Mouse (Mus musculus) liver, embryonic 16.5 days (tissue): ENCODE results near the gene Cox16. TPM values are rescaled to one million over a fixed set of nuclear protein-coding genes. Genes with fewer than 3 reads are reported as not detected.
"Not testable (repeated sequence)": the region's sequence is repeated elsewhere in the genome, so short reads cannot be mapped to it uniquely, and the experiment has no call there.

Source experiments
- ATAC-seq: fragments of 200-750 bp; cut with Nextera tagmentation; 2 replicates; pipeline ENCODE4 v1.8.0; 2017; ENCODE audit warnings: low read depth, mild to moderate bottlenecking, moderate number of reproducible peaks, moderate library complexity
- H3K27ac ChIP-seq: fragments of 300-500 bp; sonication (generic); 2 replicates; pipeline ENCODE4 v1.5.1; 2014; ENCODE audit warnings: mild to moderate bottlenecking, low read length
- H3K27me3 ChIP-seq: fragments of 300-500 bp; sonication (generic); 2 replicates; pipeline ENCODE4 v1.6.1; 2014; ENCODE audit warnings: low read depth, low read length, mixed read lengths; ENCODE audit not compliant: control insufficient read depth, insufficient read depth
- H3K36me3 ChIP-seq: fragments of 300-500 bp; sonication (generic); 2 replicates; pipeline ENCODE4 v1.6.1; 2014; ENCODE audit warnings: mild to moderate bottlenecking; ENCODE audit not compliant: control insufficient read depth, insufficient read depth
- H3K4me1 ChIP-seq: fragments of 300-500 bp; sonication (generic); 2 replicates; pipeline ENCODE4 v1.6.1; 2014; ENCODE audit warnings: low read depth, low read length, mixed read lengths; ENCODE audit not compliant: control insufficient read depth
- H3K4me2 ChIP-seq: fragments of 300-500 bp; sonication (generic); 2 replicates; pipeline ENCODE4 v1.6.1; 2014; ENCODE audit warnings: low read depth, low read length, mixed read lengths
- H3K4me3 ChIP-seq: fragments of 300-500 bp; sonication (generic); 2 replicates; pipeline ENCODE4 v1.5.1; 2014; ENCODE audit warnings: low read depth, mild to moderate bottlenecking, low read length
- H3K9ac ChIP-seq: fragments of 300-500 bp; sonication (generic); 2 replicates; pipeline ENCODE4 v1.6.1; 2014; ENCODE audit warnings: low read depth, low read length
- H3K9me3 ChIP-seq: fragments of 300-500 bp; sonication (generic); replicated peaks from 2 replicates; pipeline ENCODE4 v1.6.1; 2016; ENCODE audit warnings: low read length; ENCODE audit not compliant: control insufficient read depth
- WGBS: fragments of 180-500 bp; shearing (Covaris S2); extraction: QIAGEN DNeasy Blood & Tissue Kit; methylation state at CpG from one replicate; pipeline ENCODE4 v1.1.7; 2014; ENCODE audit not compliant: insufficient replicate concordance; 5-methylcytosine and 5-hydroxymethylcytosine counted together
- polyA plus RNA-seq: library from polyadenylated mRNA; unstranded; fragments of >200 nt; fragmentation: Nextera tagmentation; extraction: Ambion mirVana; gene quantifications from 2 replicates; pipeline ENCODE4 v1.2.1, GENCODE M21; 2015

The Cox16 gene
- 59.0 and 65.5 TPM in 2 replicates for polyA plus RNA-seq

DNA sequence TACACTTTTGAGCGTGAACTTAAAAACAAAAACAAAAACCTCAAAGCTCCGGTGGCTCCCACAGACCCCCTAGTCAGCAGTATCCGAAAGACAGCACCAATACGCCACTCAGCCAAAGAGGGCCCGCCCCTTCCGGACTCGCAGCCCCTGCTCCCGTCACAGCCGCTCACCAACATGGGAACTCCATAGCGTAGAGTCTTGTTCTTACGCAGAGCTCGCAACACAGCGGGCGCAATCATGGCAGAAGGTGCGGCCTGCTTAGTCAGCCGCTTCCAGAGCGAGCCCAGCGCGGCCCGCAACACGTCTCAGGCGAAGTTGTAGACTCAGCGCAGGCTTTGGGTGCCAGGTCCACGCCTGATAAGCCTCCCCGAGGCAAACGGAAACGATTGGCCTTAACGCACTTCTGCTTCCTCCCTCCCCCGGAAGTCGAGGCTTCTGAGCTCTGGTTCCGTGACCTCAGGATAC is at the start of gene Cox16:
Gene Cox16 (minus strand): TSS at position 401 of the 465 bp plus-strand sequence.
- Histone ChIP-seq H3K27me3 (no peaks in the 10 kb centered on the region), H3K4me1 (peaks cover 3% of the 10 kb centered on the region; the same call in 1 of the 2 replicates), H3K27ac (peak within 1 kb of the TSS; percentile 94), H3K4me2 (peak within 1 kb of the TSS; percentile 67), H3K36me3 (no peaks in the 10 kb centered on the region), H3K9ac (peak within 1 kb of the TSS; percentile 66), H3K9me3 (no peaks in the 10 kb centered on the region), H3K4me3 (peak within 1 kb of the TSS; percentile 73)
- 0% methylated on average over 31 of the region's 31 CpGs for WGBS
- peak; percentile 91 for ATAC-seq

DNA sequence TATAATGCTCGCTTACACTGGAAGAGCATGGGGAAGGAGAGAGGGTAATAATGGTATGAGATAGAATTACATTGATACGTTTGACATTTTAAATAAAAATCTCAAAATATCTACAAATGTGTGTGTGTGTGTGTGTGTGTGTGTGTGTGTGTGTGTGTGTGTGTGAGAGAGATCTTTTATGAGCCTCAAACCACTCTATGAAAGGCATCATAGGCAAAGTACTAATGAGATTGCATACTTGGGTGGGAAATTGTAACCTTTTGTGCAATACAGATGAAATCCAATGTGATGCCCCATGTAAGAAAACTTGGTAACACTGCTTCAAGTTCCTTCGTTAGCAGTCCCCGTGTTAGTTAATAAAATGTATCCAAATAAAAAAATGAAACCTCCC is 48.1 kb upstream of the Cox16 start:
- ATAC-seq, result no peak
- 31% methylated on average over 4 of the region's 4 CpGs for WGBS
- peaks cover 2% of the 10 kb centered on the region; the same call in 1 of the 2 replicates for H3K4me1 ChIP-seq
- no peaks in the 10 kb centered on the region for H3K27me3 ChIP-seq
- peak overlapping the region; percentile 64 for H3K4me2 ChIP-seq
- peak overlapping the region; percentile 79 for H3K9ac ChIP-seq
- no peak overlapping the region for H3K27ac ChIP-seq
- H3K4me3 ChIP-seq, result peak overlapping the region; percentile 81
- H3K36me3 ChIP-seq, result no peaks in the 10 kb centered on the region
- H3K9me3 ChIP-seq, result no peaks in the 10 kb centered on the region

DNA sequence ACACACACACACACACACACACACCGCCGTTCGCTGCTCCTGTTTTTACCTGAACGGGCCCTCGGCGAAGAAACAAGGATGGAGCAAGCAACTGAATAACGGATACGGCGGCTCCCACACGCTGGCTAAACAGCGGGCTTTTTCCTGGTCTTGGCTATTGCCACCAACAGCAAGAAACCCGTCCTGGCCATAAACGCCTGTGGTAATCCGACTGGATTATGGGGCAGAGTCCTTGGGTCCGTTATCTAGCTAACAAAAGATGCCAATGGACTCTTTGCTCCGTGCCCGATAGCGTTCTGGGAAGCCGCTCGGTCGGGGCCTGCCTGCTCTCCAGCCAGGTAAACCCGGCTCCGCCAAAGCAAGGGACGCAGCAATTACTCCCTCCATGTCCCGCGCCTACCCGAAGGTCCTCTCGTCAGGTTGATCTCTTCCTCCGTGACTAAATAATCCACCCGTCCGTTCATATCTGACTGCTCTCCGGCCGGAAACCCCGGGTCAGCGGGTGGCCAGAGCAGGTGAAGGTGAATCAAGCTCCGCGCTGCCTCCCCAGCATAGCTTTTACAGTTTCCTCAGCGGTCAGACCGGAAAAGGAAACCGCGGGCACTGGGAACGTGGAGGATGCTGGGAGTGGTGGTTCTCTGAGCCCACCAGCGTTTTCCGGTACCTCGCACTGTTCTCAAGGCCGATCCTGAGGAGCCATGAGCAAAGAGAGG is 47.5 kb upstream of the Cox16 start, which contains the start of the genes Gm20498 and Synj2bp:
Gene Gm20498 (minus strand): TSS at position 590 of the 713 bp plus-strand sequence.
Gene Synj2bp (minus strand): TSS at position 596 of the 713 bp plus-strand sequence.
- Histone ChIP-seq H3K27me3 (no peaks in the 10 kb centered on the region), H3K27ac (peak within 1 kb of the TSS; percentile 76), H3K4me3 (peak within 1 kb of the TSS; percentile 81), H3K9me3 (no peaks in the 10 kb centered on the region), H3K4me2 (peak within 1 kb of the TSS; percentile 64), H3K4me1 (peaks cover 2% of the 10 kb centered on the region; the same call in 1 of the 2 replicates), H3K9ac (peak within 1 kb of the TSS; percentile 79), H3K36me3 (no peaks in the 10 kb centered on the region)
- peak; percentile 89 for ATAC-seq
- under 1% methylated on average over 46 of the region's 46 CpGs for WGBS

DNA sequence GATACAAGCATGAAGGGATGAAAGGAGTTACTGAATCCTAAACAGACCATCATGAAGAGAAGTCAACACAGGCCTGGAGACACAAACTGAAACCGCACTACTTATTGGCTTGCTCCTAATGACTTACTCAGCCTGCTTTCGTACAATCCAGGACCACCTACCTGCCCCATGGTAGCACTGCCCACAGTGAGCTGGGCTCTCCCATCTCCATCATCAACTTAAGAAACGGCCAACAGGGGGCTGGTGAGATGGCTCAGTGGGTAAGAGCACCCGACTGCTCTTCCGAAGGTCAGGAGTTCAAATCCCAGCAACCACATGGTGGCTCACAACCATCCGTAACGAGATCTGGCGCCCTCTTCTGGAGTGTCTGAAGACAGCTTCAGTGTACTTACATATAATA is 45.7 kb upstream of the Cox16 start:
- not testable (repeated sequence) for H3K4me3 ChIP-seq, H3K4me1 ChIP-seq, H3K4me2 ChIP-seq, H3K27me3 ChIP-seq, ATAC-seq, H3K27ac ChIP-seq, H3K36me3 ChIP-seq, H3K9ac ChIP-seq, H3K9me3 ChIP-seq
- WGBS, result 74% methylated on average over 5 of the region's 8 CpGs

DNA sequence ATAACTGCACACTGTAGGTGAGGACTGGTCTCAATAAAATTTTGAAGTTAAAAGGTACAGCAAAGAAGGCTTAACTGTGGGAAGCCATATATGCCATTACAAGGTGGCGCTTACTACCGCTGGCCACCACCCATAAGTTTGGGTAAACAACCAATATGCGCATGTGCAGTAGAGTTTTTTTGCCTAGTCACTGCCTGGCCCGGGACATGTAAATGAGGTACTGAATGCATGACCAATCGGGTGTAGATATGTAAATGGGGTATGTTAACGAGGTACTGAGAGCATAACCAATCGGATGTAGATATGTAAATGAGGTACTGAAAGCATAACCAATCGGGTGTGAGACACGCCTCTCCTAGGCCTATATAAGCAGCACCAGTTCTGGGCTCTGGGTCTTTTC is 12.0 kb upstream of the Cox16 start:
- H3K4me1 ChIP-seq, ATAC-seq, H3K36me3 ChIP-seq, H3K27me3 ChIP-seq, H3K9ac ChIP-seq, H3K4me3 ChIP-seq, H3K9me3 ChIP-seq, H3K4me2 ChIP-seq, H3K27ac ChIP-seq: not testable (repeated sequence)
- 81% methylated on average over 9 of the region's 9 CpGs for WGBS

DNA sequence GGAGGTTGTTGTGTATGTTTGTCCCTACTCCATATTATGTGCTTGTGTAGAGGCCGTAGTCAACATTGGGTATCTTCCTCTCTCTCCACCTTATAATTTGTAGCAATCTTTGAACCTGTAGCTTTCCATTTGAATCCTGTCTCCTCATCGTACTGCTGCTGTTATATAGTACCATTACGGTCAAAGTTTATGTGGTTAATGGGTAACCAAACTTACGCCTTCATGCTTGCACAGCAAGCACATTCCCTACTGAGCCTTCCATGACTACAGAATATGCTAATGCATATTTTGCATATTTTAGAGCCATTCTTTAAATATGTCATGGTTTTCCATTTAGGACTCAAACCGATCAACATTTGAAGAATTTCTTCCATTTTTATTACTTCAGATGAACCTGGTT is 5.6 kb upstream of the Cox16 start:
- H3K9me3 ChIP-seq, result no peaks in the 10 kb centered on the region
- H3K27me3 ChIP-seq, result no peaks in the 10 kb centered on the region
- H3K4me2 ChIP-seq, result no peak overlapping the region
- no peaks in the 10 kb centered on the region; the same call in 1 of the 2 replicates for H3K36me3 ChIP-seq
- WGBS, result 73% methylated on average over 5 of the region's 5 CpGs
- H3K4me3 ChIP-seq, result no peak overlapping the region
- no peak overlapping the region for H3K27ac ChIP-seq
- H3K9ac ChIP-seq, result no peak overlapping the region
- H3K4me1 ChIP-seq, result no peaks in the 10 kb centered on the region
- ATAC-seq, result no peak

DNA sequence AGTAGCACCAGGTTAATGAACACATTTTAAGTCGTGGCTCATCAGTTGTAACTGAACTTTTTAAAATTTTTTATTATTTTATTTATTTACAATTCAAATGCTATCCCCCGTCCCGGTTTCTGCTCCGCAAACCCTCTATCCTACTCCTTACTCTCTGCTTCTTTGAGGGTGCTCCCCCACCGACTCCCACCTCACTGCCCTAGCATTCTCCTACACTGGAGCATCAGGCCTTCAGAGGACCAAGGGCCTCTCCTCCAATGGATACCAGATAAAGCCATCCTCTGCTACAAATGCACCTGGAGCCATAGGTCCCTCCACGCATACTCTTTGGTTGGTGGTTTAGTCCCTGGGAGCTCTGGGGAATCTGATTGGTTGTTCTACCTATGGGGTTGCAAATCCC is 384 bp upstream of the Cox16 start:
- Histone ChIP-seq H3K4me1 (peaks cover 3% of the 10 kb centered on the region; the same call in 1 of the 2 replicates), H3K4me3 (peak overlapping the region; percentile 73), H3K36me3 (no peaks in the 10 kb centered on the region), H3K27ac (peak overlapping the region; percentile 94; the same call in 1 of the 2 replicates), H3K9me3 (no peaks in the 10 kb centered on the region), H3K27me3 (no peaks in the 10 kb centered on the region), H3K9ac (no peak overlapping the region; the same call in 1 of the 2 replicates), H3K4me2 (peak overlapping the region; percentile 67)
- 45% methylated on average over 6 of the region's 6 CpGs for WGBS
- ATAC-seq, result no peak

DNA sequence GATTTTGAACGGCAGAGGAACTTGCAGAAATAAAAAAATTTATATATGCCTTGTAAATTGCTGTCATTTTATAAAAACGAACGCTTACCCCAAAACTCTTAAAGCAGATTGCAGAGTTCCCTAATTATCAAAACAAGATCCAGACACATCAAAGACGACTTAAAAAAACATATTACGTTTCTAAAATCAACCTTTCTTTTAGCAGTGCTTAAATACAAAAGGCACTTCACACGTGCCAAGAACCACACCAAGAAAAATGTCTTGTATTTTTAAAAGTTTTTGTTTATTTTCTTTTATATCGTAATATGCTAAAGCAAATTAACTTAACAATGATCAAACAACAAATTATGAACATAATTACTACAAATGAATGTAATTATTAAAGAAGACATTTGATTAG is 715 bp downstream of the Cox16 start:
- WGBS, result 2% methylated on average over 7 of the region's 7 CpGs
- Histone ChIP-seq H3K27ac (peak overlapping the region; percentile 94), H3K36me3 (no peaks in the 10 kb centered on the region), H3K9me3 (no peaks in the 10 kb centered on the region), H3K4me1 (peaks cover 3% of the 10 kb centered on the region; the same call in 1 of the 2 replicates), H3K4me3 (peak overlapping the region; percentile 73), H3K9ac (peak overlapping the region; percentile 66), H3K27me3 (no peaks in the 10 kb centered on the region), H3K4me2 (peak overlapping the region; percentile 67)
- no peak for ATAC-seq

DNA sequence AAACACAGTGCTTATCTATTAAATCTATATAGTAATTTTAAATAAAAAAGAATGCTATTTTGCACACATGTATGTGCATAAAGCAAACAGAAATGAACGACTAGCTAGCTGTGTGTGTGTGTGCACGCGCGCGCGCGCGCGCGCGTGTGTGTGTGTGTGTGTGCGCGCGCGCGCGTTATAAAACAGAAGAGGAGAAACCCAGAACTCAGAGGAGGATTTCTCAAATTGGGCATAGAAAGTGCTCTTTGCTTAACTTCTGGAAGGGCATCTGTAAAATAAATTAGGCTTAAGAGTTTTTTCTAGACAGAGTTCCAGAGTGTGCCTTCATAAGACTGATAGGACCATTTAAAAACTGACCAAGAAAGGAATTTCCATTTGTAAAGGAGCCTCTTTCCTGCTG is 1.3 kb downstream of the Cox16 start:
- no peak for ATAC-seq
- 30% methylated on average over 17 of the region's 17 CpGs for WGBS
- Histone ChIP-seq H3K9me3 (no peaks in the 10 kb centered on the region), H3K9ac (peak overlapping the region; percentile 47; the same call in 1 of the 2 replicates), H3K4me2 (peak overlapping the region; percentile 67), H3K27ac (no peak overlapping the region), H3K4me1 (peaks cover 3% of the 10 kb centered on the region; the same call in 1 of the 2 replicates), H3K27me3 (no peaks in the 10 kb centered on the region), H3K36me3 (no peaks in the 10 kb centered on the region), H3K4me3 (peak overlapping the region; percentile 73)
